Mouse (Mus musculus): Measurements from ENCODE around the gene Thoc7. TPM values are rescaled to one million over a fixed set of nuclear protein-coding genes. Genes with fewer than 3 reads are reported as not detected.
"Not testable (repeated sequence)": the region's sequence is repeated elsewhere in the genome, so short reads cannot be mapped to it uniquely, and the experiment has no call there.

Thoc7 gene
- polyA plus RNA-seq, 1 experiment from 2014 or later, result 204 TPM

GRCm38 (mm10) chr14:13960482-13961325 is 948 bp downstream of the Thoc7 start:
- DNase-seq (peak; percentile 80), ATAC-seq (ENCODE audit: insufficient read depth) (peak; percentile 82)
- Histone ChIP-seq H3K9ac (peak overlapping the region; percentile 99), H3K4me2 (peak overlapping the region; percentile 55), H3K36me3 (ENCODE audit: insufficient read depth) (peaks cover 7% of the 10 kb centered on the region), H3K4me1 (ENCODE audit: insufficient read depth) (no peaks in the 10 kb centered on the region), H3K9me3 (ENCODE audit: low read depth, low read length) (no peaks in the 10 kb centered on the region), H3K27me3 (ENCODE audit: insufficient read depth, low read length) (no peaks in the 10 kb centered on the region), H3K4me3 (ENCODE audit: low read depth, low read length) (peak overlapping the region; percentile 85), H3K27ac (ENCODE audit: low read depth) (peak overlapping the region; percentile 91)
- under 1% methylated on average over 47 of the region's 75 CpGs for WGBS
- TF ChIP-seq CTCF (IDR thresholded peaks at IDR 0.05; ENCODE audit: low read depth), result no peak

- peaks cover 8% of the 10 kb centered on the region for H3K36me3 ChIP-seq (ENCODE audit: insufficient read depth)
- WGBS, result 0% methylated on average over 9 of the region's 9 CpGs
- TF ChIP-seq CTCF (IDR thresholded peaks at IDR 0.05; ENCODE audit: low read depth), result no peak
- ATAC-seq (ENCODE audit: insufficient read depth) (peak; percentile 55; the same call in 1 of the 2 replicates), DNase-seq (peak; percentile 58)
- peak overlapping the region; percentile 85 for H3K4me3 ChIP-seq (ENCODE audit: low read depth, low read length)
- peak overlapping the region; percentile 55 for H3K4me2 ChIP-seq
- no peaks in the 10 kb centered on the region for H3K4me1 ChIP-seq (ENCODE audit: insufficient read depth)
- no peaks in the 10 kb centered on the region for H3K27me3 ChIP-seq (ENCODE audit: insufficient read depth, low read length)
- no peaks in the 10 kb centered on the region for H3K9me3 ChIP-seq (ENCODE audit: low read depth, low read length)
- peak overlapping the region; percentile 99 for H3K9ac ChIP-seq
- peak overlapping the region; percentile 91; the same call in 1 of the 2 replicates for H3K27ac ChIP-seq (ENCODE audit: low read depth)
Measured at GRCm38 (mm10) chr14:13960079-13960478, 1.6 kb downstream of the Thoc7 start.

- not testable (repeated sequence) for H3K4me3 ChIP-seq (ENCODE audit: low read depth, low read length); H3K27ac ChIP-seq (ENCODE audit: low read depth); H3K4me2 ChIP-seq; H3K9me3 ChIP-seq (ENCODE audit: low read depth, low read length); H3K9ac ChIP-seq; ATAC-seq (ENCODE audit: insufficient read depth); H3K27me3 ChIP-seq (ENCODE audit: insufficient read depth, low read length); DNase-seq; H3K4me1 ChIP-seq (ENCODE audit: insufficient read depth)
- H3K36me3 ChIP-seq (ENCODE audit: insufficient read depth), result peaks cover 61% of the 10 kb centered on the region
- WGBS, result 88% methylated on average over 3 of the region's 3 CpGs
Measured at GRCm38 (mm10) chr14:13952151-13952550, 9.5 kb downstream of the Thoc7 start.

GRCm38 (mm10) chr14:13950401-13950800 is 11.3 kb downstream of the Thoc7 start:
- peak; percentile 68 for DNase-seq
- peak; percentile 53 for TF ChIP-seq CTCF (IDR thresholded peaks at IDR 0.05; ENCODE audit: low read depth)
- Histone ChIP-seq H3K36me3 (ENCODE audit: insufficient read depth) (peaks cover 59% of the 10 kb centered on the region), H3K27ac (ENCODE audit: low read depth) (no peak overlapping the region), H3K9ac (no peak overlapping the region), H3K4me1 (ENCODE audit: insufficient read depth) (no peaks in the 10 kb centered on the region), H3K4me3 (ENCODE audit: low read depth, low read length) (no peak overlapping the region), H3K27me3 (ENCODE audit: insufficient read depth, low read length) (no peaks in the 10 kb centered on the region), H3K4me2 (no peak overlapping the region), H3K9me3 (ENCODE audit: low read depth, low read length) (no peaks in the 10 kb centered on the region)
- peak; percentile 63; the same call in 1 of the 2 replicates for ATAC-seq (ENCODE audit: insufficient read depth)

- H3K4me2 ChIP-seq, result no peak overlapping the region
- ATAC-seq (ENCODE audit: insufficient read depth) (no peak), DNase-seq (no peak)
- 91% methylated on average over 7 of the region's 7 CpGs for WGBS
- no peaks in the 10 kb centered on the region for H3K27me3 ChIP-seq (ENCODE audit: insufficient read depth, low read length)
- peaks cover 55% of the 10 kb centered on the region for H3K36me3 ChIP-seq (ENCODE audit: insufficient read depth)
- H3K4me3 ChIP-seq (ENCODE audit: low read depth, low read length), result no peak overlapping the region
- H3K4me1 ChIP-seq (ENCODE audit: insufficient read depth), result no peaks in the 10 kb centered on the region
- TF ChIP-seq CTCF (IDR thresholded peaks at IDR 0.05; ENCODE audit: low read depth), result no peak
- H3K9ac ChIP-seq, result no peak overlapping the region
- H3K9me3 ChIP-seq (ENCODE audit: low read depth, low read length), result no peaks in the 10 kb centered on the region
- H3K27ac ChIP-seq (ENCODE audit: low read depth), result no peak overlapping the region
Measured at GRCm38 (mm10) chr14:13948345-13948744, 13.3 kb downstream of the Thoc7 start.

GRCm38 (mm10) chr14:13944686-13945085 is 17.0 kb downstream of the Thoc7 start:
- 87% methylated on average over 4 of the region's 4 CpGs for WGBS
- Histone ChIP-seq H3K9me3 (ENCODE audit: low read depth, low read length) (no peaks in the 10 kb centered on the region), H3K27me3 (ENCODE audit: insufficient read depth, low read length) (no peaks in the 10 kb centered on the region), H3K27ac (ENCODE audit: low read depth) (no peak overlapping the region), H3K36me3 (ENCODE audit: insufficient read depth) (peaks cover 28% of the 10 kb centered on the region), H3K4me2 (no peak overlapping the region), H3K4me1 (ENCODE audit: insufficient read depth) (no peaks in the 10 kb centered on the region), H3K9ac (no peak overlapping the region), H3K4me3 (ENCODE audit: low read depth, low read length) (no peak overlapping the region)
- ATAC-seq (ENCODE audit: insufficient read depth) (no peak), DNase-seq (no peak)
- TF ChIP-seq CTCF (IDR thresholded peaks at IDR 0.05; ENCODE audit: low read depth), result no peak

GRCm38 (mm10) chr14:13934052-13934371 is 27.6 kb downstream of the Thoc7 start:
- ATAC-seq (ENCODE audit: insufficient read depth) (no peak), DNase-seq (no peak)
- Histone ChIP-seq H3K27ac (ENCODE audit: low read depth) (no peak overlapping the region), H3K4me2 (peak overlapping the region; percentile 68), H3K36me3 (ENCODE audit: insufficient read depth) (no peaks in the 10 kb centered on the region), H3K27me3 (ENCODE audit: insufficient read depth, low read length) (no peaks in the 10 kb centered on the region), H3K9me3 (ENCODE audit: low read depth, low read length) (no peaks in the 10 kb centered on the region), H3K4me1 (ENCODE audit: insufficient read depth) (no peaks in the 10 kb centered on the region), H3K9ac (no peak overlapping the region), H3K4me3 (ENCODE audit: low read depth, low read length) (peak overlapping the region; percentile 31)
- TF ChIP-seq CTCF (IDR thresholded peaks at IDR 0.05; ENCODE audit: low read depth), result no peak
- 41% methylated on average over 5 of the region's 5 CpGs for WGBS
